Mouse (Mus musculus): ENCODE measurements at regions not wholly inside any gene's neighbourhood (a gene's known extent, or its start where the extent isn't known, plus 50 kb on each side); places are given as distances from the start of the nearest gene placed in this dataset.

GRCm38 (mm10) chr8:86395121-86395520, 185.4 kb downstream of the Abcc12 start:
- H3K4me2 ChIP-seq (ENCODE audit: low read depth, low read length) = no peak overlapping the region
- H3K27ac ChIP-seq (ENCODE audit: low read depth) = no peak overlapping the region
- no peak overlapping the region for H3K9ac ChIP-seq (replicated peaks; ENCODE audit: low read depth, low read length)
- H3K9me3 ChIP-seq (replicated peaks; ENCODE audit: control insufficient read depth, low read length) = peaks cover 7% of the 10 kb centered on the region; the same call in 1 of the 2 replicates
- no peak overlapping the region for H3K4me3 ChIP-seq (ENCODE audit: low read depth, low read length)
- DNase-seq (ENCODE audit: low spot score) (no peak), ATAC-seq (ENCODE audit: insufficient read depth, low read depth) (no peak)
- no peaks in the 10 kb centered on the region for H3K27me3 ChIP-seq (ENCODE audit: control insufficient read depth, insufficient read depth, low read length)
- no peak for TF ChIP-seq CTCF (IDR thresholded peaks at IDR 0.05; ENCODE audit: low read depth)
- no peak for TF ChIP-seq EP300 (IDR thresholded peaks at IDR 0.05; ENCODE audit: low read depth)
- H3K4me1 ChIP-seq (ENCODE audit: control insufficient read depth, insufficient read depth) = 0 out of 2 replicates have a peak, but pooled peaks cover 5% of the 10 kb centered on the region
- H3K36me3 ChIP-seq (replicated peaks; ENCODE audit: control insufficient read depth, insufficient read depth, low read length) = no peaks in the 10 kb centered on the region
- 75% methylated on average over 3 of the region's 3 CpGs for WGBS

GRCm38 (mm10) chr8:86393835-86394234, 186.7 kb downstream of the Abcc12 start:
- 0 out of 2 replicates have a peak, but pooled peaks cover 5% of the 10 kb centered on the region for H3K4me1 ChIP-seq (ENCODE audit: control insufficient read depth, insufficient read depth)
- H3K9ac ChIP-seq (replicated peaks; ENCODE audit: low read depth, low read length) = no peak overlapping the region
- H3K27ac ChIP-seq (ENCODE audit: low read depth) = no peak overlapping the region
- no peak for ATAC-seq (ENCODE audit: insufficient read depth, low read depth)
- H3K36me3 ChIP-seq (replicated peaks; ENCODE audit: control insufficient read depth, insufficient read depth, low read length) = no peaks in the 10 kb centered on the region
- H3K9me3 ChIP-seq (replicated peaks; ENCODE audit: control insufficient read depth, low read length) = peaks cover 7% of the 10 kb centered on the region; the same call in 1 of the 2 replicates
- H3K4me2 ChIP-seq (ENCODE audit: low read depth, low read length) = no peak overlapping the region
- H3K4me3 ChIP-seq (ENCODE audit: low read depth, low read length) = no peak overlapping the region
- DNase-seq (ENCODE audit: low spot score) = no peak
- TF ChIP-seq CTCF (IDR thresholded peaks at IDR 0.05; ENCODE audit: low read depth) (no peak), EP300 (IDR thresholded peaks at IDR 0.05; ENCODE audit: low read depth) (no peak)
- 75% methylated on average over 1 of the region's 1 CpGs for WGBS
- H3K27me3 ChIP-seq (ENCODE audit: control insufficient read depth, insufficient read depth, low read length) = no peaks in the 10 kb centered on the region

- 81% methylated on average over 2 of the region's 2 CpGs for WGBS
- no peak overlapping the region for H3K4me3 ChIP-seq (ENCODE audit: low read depth, low read length)
- H3K4me2 ChIP-seq (ENCODE audit: low read depth, low read length) = no peak overlapping the region
- H3K9ac ChIP-seq (replicated peaks; ENCODE audit: low read depth, low read length) = no peak overlapping the region
- no peaks in the 10 kb centered on the region for H3K36me3 ChIP-seq (replicated peaks; ENCODE audit: control insufficient read depth, insufficient read depth, low read length)
- H3K9me3 ChIP-seq (replicated peaks; ENCODE audit: control insufficient read depth, low read length) = peaks cover 7% of the 10 kb centered on the region; the same call in 1 of the 2 replicates
- H3K4me1 ChIP-seq (ENCODE audit: control insufficient read depth, insufficient read depth) = 0 out of 2 replicates have a peak, but pooled peaks cover 5% of the 10 kb centered on the region
- DNase-seq (ENCODE audit: low spot score) = no peak
- no peak overlapping the region for H3K27ac ChIP-seq (ENCODE audit: low read depth)
- ATAC-seq (ENCODE audit: insufficient read depth, low read depth) = no peak
- no peaks in the 10 kb centered on the region for H3K27me3 ChIP-seq (ENCODE audit: control insufficient read depth, insufficient read depth, low read length)
- TF ChIP-seq EP300 (IDR thresholded peaks at IDR 0.05; ENCODE audit: low read depth) = no peak
Measured at GRCm38 (mm10) chr8:86393374-86393773, 187.1 kb downstream of the Abcc12 start.

GRCm38 (mm10) chr8:86390715-86391114, 189.8 kb downstream of the Abcc12 start:
- Histone ChIP-seq H3K4me2 (ENCODE audit: low read depth, low read length) (no peak overlapping the region), H3K36me3 (replicated peaks; ENCODE audit: control insufficient read depth, insufficient read depth, low read length) (no peaks in the 10 kb centered on the region), H3K4me3 (ENCODE audit: low read depth, low read length) (no peak overlapping the region), H3K27ac (ENCODE audit: low read depth) (no peak overlapping the region), H3K27me3 (ENCODE audit: control insufficient read depth, insufficient read depth, low read length) (no peaks in the 10 kb centered on the region), H3K4me1 (ENCODE audit: control insufficient read depth, insufficient read depth) (0 out of 2 replicates have a peak, but pooled peaks cover 5% of the 10 kb centered on the region), H3K9me3 (replicated peaks; ENCODE audit: control insufficient read depth, low read length) (0 out of 2 replicates have a peak, but pooled peaks cover under 1% of the 10 kb centered on the region), H3K9ac (replicated peaks; ENCODE audit: low read depth, low read length) (no peak overlapping the region)
- DNase-seq (ENCODE audit: low spot score) (no peak), ATAC-seq (ENCODE audit: insufficient read depth, low read depth) (no peak)
- WGBS = 89% methylated on average over 8 of the region's 8 CpGs
- TF ChIP-seq EP300 (IDR thresholded peaks at IDR 0.05; ENCODE audit: low read depth) (no peak), CTCF (IDR thresholded peaks at IDR 0.05; ENCODE audit: low read depth) (no peak)

- H3K4me2 ChIP-seq (ENCODE audit: low read depth, low read length) = no peak overlapping the region
- no peak overlapping the region for H3K4me3 ChIP-seq (ENCODE audit: low read depth, low read length)
- ATAC-seq (ENCODE audit: insufficient read depth, low read depth) = no peak
- no peak overlapping the region for H3K27ac ChIP-seq (ENCODE audit: low read depth)
- H3K27me3 ChIP-seq (ENCODE audit: control insufficient read depth, insufficient read depth, low read length) = no peaks in the 10 kb centered on the region
- no peak for TF ChIP-seq CTCF (IDR thresholded peaks at IDR 0.05; ENCODE audit: low read depth)
- H3K9ac ChIP-seq (replicated peaks; ENCODE audit: low read depth, low read length) = no peak overlapping the region
- no peaks in the 10 kb centered on the region for H3K36me3 ChIP-seq (replicated peaks; ENCODE audit: control insufficient read depth, insufficient read depth, low read length)
- 41% methylated on average over 3 of the region's 3 CpGs for WGBS
- no peak for DNase-seq (ENCODE audit: low spot score)
- H3K9me3 ChIP-seq (replicated peaks; ENCODE audit: control insufficient read depth, low read length) = no peaks in the 10 kb centered on the region
- H3K4me1 ChIP-seq (ENCODE audit: control insufficient read depth, insufficient read depth) = 0 out of 2 replicates have a peak, but pooled peaks cover 5% of the 10 kb centered on the region
Measured at GRCm38 (mm10) chr8:86389690-86390671, 190.5 kb downstream of the Abcc12 start.
